Mouse (Mus musculus): ENCODE results near the gene Gm6356.
"Not testable (repeated sequence)": the region's sequence is repeated elsewhere in the genome, so short reads cannot be mapped to it uniquely, and the experiment has no call there.

Gm6356 gene

GRCm38 (mm10) chr14:6973718-6974117 lies at the start of gene Gm6356:
Gene Gm6356 (minus strand): TSS chr14:6973818.
- not testable (repeated sequence) for DNase-seq
